Mouse (Mus musculus): ENCODE measurements around the gene Ets2.

Gene Ets2

GRCm38 (mm10) chr16:95701802-95702561, at the start of gene Ets2:
Ets2 (plus strand) TSS chr16:95702075.
- peak; percentile 94 for DNase-seq (ENCODE audit: low spot score)

GRCm38 (mm10) chr16:95654204-95654611, 47.7 kb upstream of the Ets2 start:
- no peak for DNase-seq (ENCODE audit: low spot score)

DNA sequence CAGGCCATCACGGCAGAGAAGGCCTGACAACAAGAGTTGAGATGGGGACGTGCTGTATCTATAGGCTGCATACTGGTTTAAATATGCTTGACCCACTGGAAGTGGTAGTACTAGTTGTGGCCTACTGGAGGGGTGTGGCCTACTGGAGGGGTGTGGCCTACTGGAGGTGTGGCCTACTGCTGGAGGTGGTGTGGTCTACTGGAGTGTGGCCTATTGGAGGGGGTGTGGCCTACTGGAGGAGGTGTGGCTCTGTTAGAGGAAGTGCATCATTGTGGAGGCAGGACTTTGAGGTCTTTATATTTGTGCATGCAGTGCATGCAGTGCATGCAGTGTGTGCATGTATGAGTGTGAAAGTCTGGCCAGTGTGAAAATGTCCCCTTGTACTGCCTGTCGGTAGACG, 45.3 kb upstream of the Ets2 start:
- no peak for DNase-seq (ENCODE audit: low spot score)

GRCm38 (mm10) chr16:95657187-95657586, 44.7 kb upstream of the Ets2 start:
- no peak for DNase-seq (ENCODE audit: low spot score)

- DNase-seq (ENCODE audit: low spot score) = peak; percentile 47
Measured at GRCm38 (mm10) chr16:95657756-95658155, 44.1 kb upstream of the Ets2 start.

- DNase-seq (ENCODE audit: low spot score) = peak; percentile 73
Measured at GRCm38 (mm10) chr16:95658836-95659430, 42.9 kb upstream of the Ets2 start.

DNA sequence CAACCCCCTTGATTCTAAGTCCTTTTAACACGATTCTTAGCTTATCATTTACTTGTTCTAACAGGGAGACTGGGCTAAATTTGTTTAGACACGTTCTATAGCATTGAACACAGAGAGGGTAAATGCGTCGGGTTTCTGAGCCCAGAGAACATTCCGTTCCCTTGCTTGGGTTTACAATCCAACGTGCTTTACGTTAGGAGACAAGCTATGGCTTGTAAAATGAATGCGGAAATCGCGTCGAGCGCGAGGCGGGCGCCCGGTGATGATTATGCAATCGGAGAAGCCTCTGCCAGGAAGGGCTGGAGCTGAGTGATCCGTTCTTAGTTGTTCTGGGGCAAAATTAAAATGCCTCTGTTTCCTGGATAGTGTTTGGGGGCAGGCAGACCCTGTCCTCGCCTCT, 42.4 kb upstream of the Ets2 start:
- no peak for DNase-seq (ENCODE audit: low spot score)

GRCm38 (mm10) chr16:95660909-95661308, 41.0 kb upstream of the Ets2 start:
- no peak for DNase-seq (ENCODE audit: low spot score)

- no peak for DNase-seq (ENCODE audit: low spot score)
Measured at GRCm38 (mm10) chr16:95665472-95666131, 36.3 kb upstream of the Ets2 start.

- DNase-seq (ENCODE audit: low spot score) = no peak
Measured at GRCm38 (mm10) chr16:95666288-95666687, 35.6 kb upstream of the Ets2 start.

DNA sequence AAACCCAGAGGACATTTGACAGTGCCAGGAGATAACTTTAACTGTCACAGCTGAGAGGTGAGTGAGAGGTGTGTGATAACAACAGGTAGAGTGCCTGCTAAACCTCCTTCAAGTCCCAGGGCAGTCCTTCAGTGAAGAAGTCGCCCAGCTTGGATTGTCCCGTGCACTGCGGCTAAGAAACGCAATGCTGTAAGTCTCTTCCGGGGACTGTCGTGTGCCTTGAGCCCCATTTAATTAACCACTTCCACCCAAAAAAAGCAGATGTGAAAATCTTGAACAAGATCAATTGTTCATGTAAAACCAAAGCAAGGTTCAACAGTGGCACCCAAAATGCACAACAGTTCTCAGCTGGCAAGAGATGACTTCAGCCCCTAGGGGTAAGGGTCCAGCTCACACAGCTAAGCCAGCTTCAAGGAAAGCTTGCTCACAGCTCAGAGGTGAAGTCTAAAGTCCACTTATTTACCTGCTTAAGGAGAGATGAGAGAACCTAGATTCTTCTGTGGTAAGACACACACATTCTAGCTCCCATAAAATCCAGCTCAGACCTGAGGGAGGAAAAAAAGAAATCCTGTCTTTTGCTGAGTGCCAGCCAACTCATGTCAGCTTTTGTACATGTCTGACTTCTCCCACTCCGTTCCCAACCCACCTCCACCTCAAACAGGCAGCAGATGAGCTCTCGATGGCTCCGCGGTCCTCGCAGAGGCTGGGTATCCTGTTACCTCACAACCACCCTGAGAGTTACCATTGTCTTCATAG, 34.3 kb upstream of the Ets2 start:
- no peak for DNase-seq (ENCODE audit: low spot score)

GRCm38 (mm10) chr16:95668151-95668993, 33.5 kb upstream of the Ets2 start:
- no peak for DNase-seq (ENCODE audit: low spot score)

- no peak for DNase-seq (ENCODE audit: low spot score)
Measured at GRCm38 (mm10) chr16:95674452-95674921, 27.4 kb upstream of the Ets2 start.

- no peak for DNase-seq (ENCODE audit: low spot score)
Measured at GRCm38 (mm10) chr16:95675212-95675611, 26.7 kb upstream of the Ets2 start.

- no peak for DNase-seq (ENCODE audit: low spot score)
Measured at GRCm38 (mm10) chr16:95676668-95677067, 25.2 kb upstream of the Ets2 start.

DNA sequence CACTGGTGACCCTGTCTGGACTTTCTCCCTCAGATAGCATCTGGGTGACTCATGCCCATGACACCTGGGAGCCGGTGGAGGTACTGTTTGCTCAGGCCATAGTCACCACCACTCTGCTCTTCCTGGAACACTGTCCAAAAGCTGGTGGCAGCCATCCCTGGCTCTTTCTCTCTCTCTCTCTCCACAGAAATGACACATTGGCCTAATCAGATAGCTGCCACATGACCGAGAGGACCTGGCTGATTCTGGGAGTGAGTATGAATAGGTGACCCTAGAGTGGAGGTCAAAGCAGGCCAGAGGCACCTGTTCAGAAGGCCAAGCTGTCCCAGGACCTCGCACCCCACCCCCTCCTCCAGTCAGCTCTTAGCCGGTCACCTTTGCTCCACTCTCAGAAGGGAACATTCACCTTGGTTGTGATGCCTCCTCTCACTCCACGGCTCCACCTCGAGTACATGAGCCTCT, 19.4 kb upstream of the Ets2 start:
- no peak for DNase-seq (ENCODE audit: low spot score)

- no peak for DNase-seq (ENCODE audit: low spot score)
Measured at GRCm38 (mm10) chr16:95685807-95686206, 16.1 kb upstream of the Ets2 start.

DNA sequence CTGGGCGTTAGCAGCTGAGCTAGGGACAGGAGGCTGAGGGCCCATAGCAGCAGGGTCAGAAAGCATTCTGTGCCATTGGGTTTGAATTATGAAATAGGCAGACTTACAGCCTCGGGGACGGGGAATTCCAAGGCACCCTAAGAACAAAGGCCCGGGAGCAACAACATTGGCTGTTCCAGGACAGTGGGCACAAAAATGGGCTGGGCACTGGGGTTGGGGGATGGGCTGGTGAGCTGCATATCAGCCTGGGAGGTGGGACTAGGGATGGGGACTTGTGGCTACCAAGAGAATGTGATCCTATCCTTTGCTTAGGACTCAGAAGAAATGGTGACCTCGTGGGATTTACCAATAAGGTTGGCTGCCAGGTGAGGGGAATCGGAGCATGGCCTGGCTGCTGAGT, 15.6 kb upstream of the Ets2 start:
- DNase-seq (ENCODE audit: low spot score) = no peak

DNA sequence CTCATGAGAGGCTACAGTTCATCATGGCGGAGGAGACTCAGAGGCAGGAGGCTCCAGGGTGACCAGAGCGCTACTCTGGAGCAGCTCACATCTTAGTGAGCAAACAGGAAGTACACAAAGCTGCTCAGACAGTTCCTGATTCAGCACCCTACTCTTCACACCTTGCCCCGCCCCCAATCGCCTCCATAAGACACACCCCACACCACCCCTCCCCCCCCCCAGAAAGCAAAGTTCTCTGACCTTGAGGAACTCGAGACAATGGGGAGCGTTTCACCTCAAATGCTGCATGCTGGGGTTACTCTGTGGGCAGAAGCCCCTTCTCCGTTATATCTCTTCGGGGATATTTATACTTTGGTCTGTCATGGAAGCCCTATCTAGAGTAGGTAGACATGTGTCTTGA, 15.0 kb upstream of the Ets2 start:
- DNase-seq (ENCODE audit: low spot score) = no peak

GRCm38 (mm10) chr16:95688010-95688409, 13.9 kb upstream of the Ets2 start:
- peak; percentile 40 for DNase-seq (ENCODE audit: low spot score)

GRCm38 (mm10) chr16:95696599-95696998, 5.3 kb upstream of the Ets2 start:
- DNase-seq (ENCODE audit: low spot score) = no peak
